Mouse (Mus musculus) stomach, embryonic 14.5 days (tissue): ENCODE measurements around the gene Pafah2. TPM values are rescaled to one million over a fixed set of nuclear protein-coding genes. Genes with fewer than 3 reads are reported as not detected.
A peak's percentile ranks its signal among the peaks of the same experiment; 100 is the strongest.

ENCODE experiments used
- ATAC-seq: fragments of 200-750 bp; cut with Nextera tagmentation; 2 replicates; pipeline ENCODE4 v1.8.0; 2017; ENCODE audit warnings: low read depth, moderate TSS enrichment; ENCODE audit not compliant: insufficient number of reproducible peaks, insufficient read depth, low FRiP score
- H3K27ac ChIP-seq: fragments of 300-500 bp; sonication (generic); 2 replicates; pipeline ENCODE4 v1.5.1; 2014; ENCODE audit warnings: mild to moderate bottlenecking, low read length, moderate library complexity, mixed read lengths
- H3K27me3 ChIP-seq: fragments of 300-500 bp; sonication (generic); 2 replicates; pipeline ENCODE4 v1.6.1; 2014; ENCODE audit warnings: low read length, control low read depth, mixed read lengths; ENCODE audit not compliant: control insufficient read depth, insufficient read depth
- H3K36me3 ChIP-seq: fragments of 300-500 bp; sonication (generic); 2 replicates; pipeline ENCODE4 v1.6.1; 2014; ENCODE audit warnings: mild to moderate bottlenecking, control low read depth, low read length, moderate library complexity, mixed read lengths; ENCODE audit not compliant: control insufficient read depth, insufficient read depth
- H3K4me1 ChIP-seq: fragments of 300-500 bp; sonication (generic); 2 replicates; pipeline ENCODE4 v1.6.1; 2014; ENCODE audit warnings: low read length, control low read depth, mixed read lengths; ENCODE audit not compliant: control insufficient read depth, insufficient read depth
- H3K4me2 ChIP-seq: fragments of 300-500 bp; sonication (generic); replicated peaks from 2 replicates; pipeline ENCODE4 v1.6.1; 2014; ENCODE audit warnings: low read depth, low read length, control low read depth
- H3K4me3 ChIP-seq: fragments of 300-500 bp; sonication (generic); 2 replicates; pipeline ENCODE4 v1.5.1; 2014; ENCODE audit warnings: low read depth, low read length, control low read depth
- H3K9ac ChIP-seq: fragments of 300-500 bp; sonication (generic); replicated peaks from 2 replicates; pipeline ENCODE4 v1.6.1; 2014; ENCODE audit warnings: low read depth, mild to moderate bottlenecking, control low read depth, low read length, moderate library complexity, mixed read lengths
- H3K9me3 ChIP-seq: fragments of 300-500 bp; sonication (generic); 2 replicates; pipeline ENCODE4 v1.6.1; 2016; ENCODE audit warnings: low read depth, low read length, control low read depth; ENCODE audit not compliant: control insufficient read depth
- WGBS: fragments of 180-500 bp; shearing (Covaris S2); extraction: QIAGEN DNeasy Blood & Tissue Kit; methylation state at CpG from one replicate; pipeline ENCODE4 v1.1.7; 2014; 5-methylcytosine and 5-hydroxymethylcytosine counted together
- polyA plus RNA-seq: library from polyadenylated mRNA; unstranded; fragments of >200 nt; fragmentation: Nextera tagmentation; extraction: Ambion mirVana; gene quantifications from 2 replicates; pipeline ENCODE4 v1.2.1, GENCODE M21; 2014

Gene Pafah2
- polyA plus RNA-seq, 1 experiment from 2014 or later: 15.1 TPM

DNA sequence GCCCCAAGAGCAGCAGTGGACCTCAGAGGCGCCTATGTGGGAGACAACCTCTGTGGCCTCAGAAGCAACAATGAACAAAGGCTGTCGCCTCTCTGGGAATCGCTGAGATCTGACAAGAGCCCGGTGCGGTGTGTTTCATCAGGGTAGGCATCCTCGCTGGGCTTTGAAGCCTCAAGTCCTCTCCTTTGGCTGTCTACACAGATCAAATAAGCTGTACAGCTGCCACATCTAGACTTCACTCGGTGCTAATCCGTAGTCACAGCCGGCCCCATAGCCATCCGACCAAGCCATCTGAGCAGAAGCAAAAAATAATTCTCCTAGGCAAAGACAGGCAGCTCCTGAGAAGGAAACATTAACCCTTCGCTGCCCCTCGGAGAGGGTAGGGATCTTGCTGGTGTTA lies 69.7 kb downstream of the Pafah2 start:
- H3K4me3 ChIP-seq: no peak overlapping the region
- H3K36me3 ChIP-seq: peaks cover 1% of the 10 kb centered on the region; the same call in 1 of the 2 replicates
- H3K27me3 ChIP-seq: no peaks in the 10 kb centered on the region
- no peak overlapping the region for H3K9ac ChIP-seq
- no peak overlapping the region for H3K4me2 ChIP-seq
- no peak overlapping the region for H3K27ac ChIP-seq
- no peaks in the 10 kb centered on the region for H3K9me3 ChIP-seq
- peaks cover 2% of the 10 kb centered on the region; the same call in 1 of the 2 replicates for H3K4me1 ChIP-seq
- WGBS: 44% methylated on average over 12 of the region's 12 CpGs
- ATAC-seq: no peak

DNA sequence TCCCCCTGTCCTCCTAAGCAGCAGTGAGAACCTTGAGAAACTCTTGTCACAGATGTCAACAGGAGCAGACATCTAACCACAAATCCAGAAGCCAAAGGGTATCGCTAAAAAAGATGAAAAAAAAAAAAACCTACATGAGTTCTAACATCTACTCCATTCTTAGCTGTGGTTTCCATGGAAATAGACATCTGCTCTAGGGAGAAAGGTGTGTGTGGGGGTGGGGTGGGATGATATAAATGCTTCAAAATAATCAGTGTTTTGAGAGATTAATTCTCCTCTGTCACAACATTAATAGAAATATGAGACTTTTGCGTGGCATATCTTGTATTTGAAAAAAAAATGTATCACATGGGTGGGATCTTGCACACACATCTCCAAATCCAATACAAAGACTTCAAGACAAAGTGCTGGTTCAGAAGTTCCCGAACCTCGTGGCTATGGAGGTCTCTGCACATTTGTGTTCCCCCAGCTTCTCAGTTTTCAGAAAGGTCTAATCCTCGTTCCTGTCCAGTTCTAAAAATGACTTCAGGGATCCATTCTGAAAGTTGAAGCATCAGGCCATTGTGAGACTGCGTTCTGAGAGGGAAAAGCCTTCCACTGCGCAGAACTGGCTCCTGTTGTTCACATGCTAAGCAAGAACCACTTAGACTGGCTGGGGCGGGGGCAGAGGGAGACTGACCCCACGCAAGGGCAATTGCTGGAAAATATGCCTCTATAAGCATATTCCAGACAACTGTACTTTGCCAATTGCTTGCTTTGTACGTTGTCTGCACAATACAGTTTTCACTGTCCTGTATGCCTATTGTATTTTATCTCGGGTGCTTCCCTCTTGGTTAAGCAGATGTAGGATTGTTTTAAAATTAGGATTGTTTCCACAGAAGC lies 70.5 kb downstream of the Pafah2 start:
- Histone ChIP-seq H3K4me2 (no peak overlapping the region), H3K27me3 (no peaks in the 10 kb centered on the region), H3K4me3 (peak overlapping the region; percentile 94; the same call in 1 of the 2 replicates), H3K4me1 (peaks cover 2% of the 10 kb centered on the region; the same call in 1 of the 2 replicates), H3K27ac (no peak overlapping the region), H3K36me3 (peaks cover 10% of the 10 kb centered on the region), H3K9me3 (no peaks in the 10 kb centered on the region), H3K9ac (no peak overlapping the region)
- 57% methylated on average over 11 of the region's 11 CpGs for WGBS
- no peak for ATAC-seq

DNA sequence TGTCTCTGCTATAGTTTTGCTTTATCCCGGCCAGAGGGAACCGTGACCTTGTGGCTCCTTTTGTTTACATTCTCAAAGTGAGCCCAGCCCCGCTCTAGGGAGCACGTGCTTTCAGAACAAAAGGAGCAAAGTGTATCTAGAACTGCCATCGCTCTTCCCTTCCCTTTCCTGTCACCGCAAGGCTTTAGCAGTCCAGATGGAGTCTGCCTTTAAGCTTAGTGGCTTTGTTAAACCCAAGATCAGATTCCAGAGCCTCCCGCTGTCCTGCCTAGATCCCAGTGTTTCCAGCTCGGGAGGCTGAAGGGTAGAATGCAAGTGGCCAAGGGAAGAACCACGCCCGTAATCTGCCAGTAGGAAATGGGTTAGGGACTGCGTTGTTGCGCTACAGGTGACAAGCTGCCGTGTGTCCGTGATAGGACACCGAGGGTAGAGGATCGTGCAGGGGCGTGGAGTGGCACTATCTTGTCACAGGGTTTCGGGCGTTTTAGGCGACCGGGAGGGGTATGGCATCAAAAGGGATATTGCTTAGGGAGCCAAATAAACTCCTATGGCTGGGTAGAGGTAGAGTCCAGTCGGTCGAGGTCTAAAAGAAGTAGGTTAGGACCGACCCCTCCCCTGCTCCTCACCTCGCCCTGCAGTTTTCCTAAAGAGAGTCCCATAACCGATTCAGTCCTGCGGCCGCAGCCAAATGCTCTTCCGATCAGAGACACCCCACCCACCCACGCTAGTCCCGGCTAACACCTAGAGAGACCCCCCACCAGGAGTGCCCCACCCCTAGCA lies 71.5 kb downstream of the Pafah2 start:
- peak overlapping the region; percentile 43 for H3K9ac ChIP-seq
- no peaks in the 10 kb centered on the region for H3K27me3 ChIP-seq
- 0% methylated on average over 31 of the region's 31 CpGs for WGBS
- H3K4me3 ChIP-seq: peak overlapping the region; percentile 94
- peaks cover 20% of the 10 kb centered on the region for H3K36me3 ChIP-seq
- peak overlapping the region; percentile 4; the same call in 1 of the 2 replicates for H3K27ac ChIP-seq
- peak overlapping the region; percentile 88 for H3K4me2 ChIP-seq
- H3K4me1 ChIP-seq: peaks cover 2% of the 10 kb centered on the region; the same call in 1 of the 2 replicates
- H3K9me3 ChIP-seq: no peaks in the 10 kb centered on the region
- ATAC-seq: no peak; the same call in 1 of the 2 replicates

DNA sequence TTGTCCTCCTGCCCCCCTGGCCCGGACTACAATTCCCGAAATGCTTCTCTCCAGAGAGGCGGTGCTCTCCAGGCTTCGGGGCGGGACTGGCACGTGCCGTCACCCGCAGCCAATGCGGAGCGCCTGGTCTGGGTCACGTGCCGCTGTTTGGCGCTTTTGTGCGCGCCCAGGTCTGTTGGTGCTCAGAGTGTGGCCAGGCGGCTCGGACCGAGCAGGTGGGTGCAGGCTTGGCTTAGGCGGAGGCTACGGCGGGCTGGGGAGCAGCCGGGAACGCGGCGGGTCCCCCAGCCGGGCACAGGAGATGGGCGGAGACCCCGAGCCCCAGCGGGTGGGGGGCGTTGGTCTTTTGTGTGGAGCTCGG lies 72.1 kb downstream of the Pafah2 start, which contains the start of gene Stmn1:
Gene Stmn1, plus strand, starts transcription at position 106 of the 361 bp plus-strand sequence.
- peak within 1 kb of the TSS; percentile 96 for H3K27ac ChIP-seq
- no peaks in the 10 kb centered on the region for H3K27me3 ChIP-seq
- H3K4me2 ChIP-seq: peak within 1 kb of the TSS; percentile 88
- ATAC-seq: peak; percentile 98
- H3K9me3 ChIP-seq: no peaks in the 10 kb centered on the region
- H3K36me3 ChIP-seq: peaks cover 25% of the 10 kb centered on the region
- H3K4me1 ChIP-seq: peaks cover 2% of the 10 kb centered on the region; the same call in 1 of the 2 replicates
- under 1% methylated on average over 31 of the region's 31 CpGs for WGBS
- peak within 1 kb of the TSS; percentile 94 for H3K9ac ChIP-seq
- H3K4me3 ChIP-seq: peak within 1 kb of the TSS; percentile 94

DNA sequence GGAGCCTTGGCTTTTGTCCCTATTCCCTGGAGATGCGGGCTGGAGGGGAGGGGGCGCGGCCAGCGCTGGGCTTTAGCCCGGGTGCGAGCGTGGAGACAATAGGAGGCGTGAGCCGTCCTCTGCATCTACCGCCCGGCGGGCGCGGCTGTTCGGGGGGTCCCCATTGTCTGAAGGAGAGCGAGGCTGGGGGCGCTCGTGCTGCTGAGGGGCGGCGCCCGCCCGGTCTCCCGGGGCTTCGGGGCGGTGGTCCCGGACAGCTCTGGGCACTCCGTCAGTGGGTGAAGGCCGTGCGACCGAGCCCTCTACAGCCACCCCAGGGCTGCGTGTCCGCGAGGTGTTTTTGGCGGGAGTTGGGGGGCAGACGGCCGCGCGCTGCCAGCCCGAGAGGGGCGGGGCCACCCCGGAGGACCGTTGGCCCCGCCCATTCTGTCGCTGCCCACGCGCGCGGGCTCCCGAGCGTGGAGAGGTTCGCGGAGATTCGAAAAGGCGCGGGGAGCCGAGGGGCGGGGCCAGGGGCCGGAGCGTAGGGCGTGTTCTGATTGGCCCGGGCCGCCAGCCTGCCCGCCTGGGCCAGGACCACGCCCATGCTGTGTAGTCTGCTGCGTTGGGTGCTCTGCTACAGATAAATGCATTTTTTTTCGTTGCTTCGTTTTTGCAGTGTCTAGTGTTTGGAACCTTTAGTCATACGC lies 72.6 kb downstream of the Pafah2 start:
- peak overlapping the region; percentile 94 for H3K4me3 ChIP-seq
- ATAC-seq: peak; percentile 88
- WGBS: under 1% methylated on average over 68 of the region's 68 CpGs

DNA sequence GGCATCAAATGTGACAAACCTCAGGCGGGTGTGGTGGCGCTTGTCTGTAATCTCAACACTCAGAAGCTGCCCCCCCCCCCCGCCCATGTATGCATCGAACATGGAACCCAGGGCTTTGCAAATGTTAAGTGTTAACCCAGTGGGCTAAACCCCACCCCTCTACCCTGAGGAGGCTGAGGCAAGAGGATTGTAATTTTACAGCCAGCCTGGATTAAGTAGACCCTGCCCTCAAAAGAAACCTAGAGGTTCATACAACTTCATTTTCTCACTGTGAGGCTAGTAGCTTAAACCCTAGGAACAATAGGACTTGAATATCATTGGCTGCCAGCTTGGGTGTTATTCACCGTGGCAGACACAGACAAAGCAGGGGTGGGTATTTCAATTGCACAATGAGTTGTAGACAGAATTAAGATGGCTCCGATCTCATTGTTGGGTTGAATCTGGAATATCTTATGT lies 73.2 kb downstream of the Pafah2 start:
- H3K9me3 ChIP-seq: no peaks in the 10 kb centered on the region
- H3K4me2 ChIP-seq: peak overlapping the region; percentile 88
- H3K4me3 ChIP-seq: peak overlapping the region; percentile 94
- peaks cover 2% of the 10 kb centered on the region; the same call in 1 of the 2 replicates for H3K4me1 ChIP-seq
- H3K27me3 ChIP-seq: no peaks in the 10 kb centered on the region
- peak overlapping the region; percentile 94 for H3K9ac ChIP-seq
- no peak for ATAC-seq
- peak overlapping the region; percentile 13; the same call in 1 of the 2 replicates for H3K27ac ChIP-seq
- peaks cover 32% of the 10 kb centered on the region for H3K36me3 ChIP-seq
- 15% methylated on average over 6 of the region's 6 CpGs for WGBS

More for the DNA sequence above, 72.6 kb downstream of the Pafah2 start:
- no peaks in the 10 kb centered on the region for H3K9me3 ChIP-seq
- peak overlapping the region; percentile 88 for H3K4me2 ChIP-seq
- H3K36me3 ChIP-seq: peaks cover 26% of the 10 kb centered on the region
- H3K27me3 ChIP-seq: no peaks in the 10 kb centered on the region
- H3K27ac ChIP-seq: peak overlapping the region; percentile 96
- H3K9ac ChIP-seq: peak overlapping the region; percentile 94
- H3K4me1 ChIP-seq: peaks cover 2% of the 10 kb centered on the region; the same call in 1 of the 2 replicates

DNA sequence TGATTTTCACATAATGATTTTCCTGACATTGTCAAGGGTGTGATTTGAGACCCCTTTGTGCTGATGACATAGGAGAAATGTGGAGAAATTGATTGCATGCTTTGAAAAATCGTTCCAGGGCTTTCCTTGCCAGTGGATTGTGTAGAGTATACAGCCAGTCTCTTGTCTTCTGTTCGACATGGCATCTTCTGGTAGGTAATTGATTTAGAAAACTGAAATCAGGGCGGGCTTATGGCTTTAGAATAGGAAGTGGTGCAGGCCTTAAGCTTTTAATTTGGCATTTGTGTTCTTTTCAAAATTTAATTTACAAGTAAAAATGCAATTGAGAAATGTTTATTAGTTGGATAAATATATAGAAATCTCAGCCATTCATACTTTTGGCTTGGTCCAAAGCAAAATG lies 73.9 kb downstream of the Pafah2 start:
- Histone ChIP-seq H3K27me3 (no peaks in the 10 kb centered on the region), H3K36me3 (peaks cover 38% of the 10 kb centered on the region), H3K4me2 (peak overlapping the region; percentile 88), H3K9me3 (no peaks in the 10 kb centered on the region), H3K4me3 (peak overlapping the region; percentile 94), H3K9ac (peak overlapping the region; percentile 94; the same call in 1 of the 2 replicates), H3K27ac (no peak overlapping the region), H3K4me1 (peaks cover 2% of the 10 kb centered on the region; the same call in 1 of the 2 replicates)
- 51% methylated on average over 3 of the region's 3 CpGs for WGBS
- no peak for ATAC-seq
